Mouse (Mus musculus): ENCODE measurements around the gene Erc1.

DNA sequence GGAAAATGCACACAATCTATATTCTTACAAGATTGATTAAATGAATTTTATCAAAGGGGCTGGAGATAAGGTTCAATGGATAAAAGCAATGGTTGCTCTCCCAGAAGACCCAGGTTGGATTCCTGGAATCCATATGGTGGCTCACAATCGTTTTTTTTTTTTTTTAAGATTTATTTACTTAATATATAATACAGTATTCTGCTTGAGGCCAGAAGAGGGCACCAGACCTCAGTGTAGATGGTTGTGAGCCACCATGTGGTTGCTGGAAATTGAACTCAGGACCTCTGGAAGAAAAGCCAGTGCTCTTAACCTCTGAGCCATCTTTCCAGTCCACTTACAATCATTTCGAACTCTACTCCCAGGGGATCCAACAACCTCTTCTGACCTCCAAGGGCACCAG is 106.1 kb downstream of the Erc1 start:
- no peak for TF ChIP-seq CTCF (IDR thresholded peaks at IDR 0.05; ENCODE audit: borderline replicate concordance, insufficient read depth, low read length)
- TF ChIP-seq POLR2A (IDR thresholded peaks at IDR 0.05; ENCODE audit: low read depth, low read length), result no peak

Data from embryonic fibroblast, embryonic 13.5 days (primary cell).